Mouse (Mus musculus) gastrocnemius, postnatal 10 days (tissue): Measurements from ENCODE around the gene Olfr543. TPM values are rescaled to one million over a fixed set of nuclear protein-coding genes. Genes with fewer than 3 reads are reported as not detected.

Experiments used
- DNase-seq: peaks from one replicate; pipeline ENCODE4 v3.0.0; 2021; ENCODE audit warnings: mixed read lengths
- total RNA-seq, 2 experiments: library from RNA; stranded (reverse); gene quantifications; 2 replicates each; pipeline ENCODE4 v1.2.3; 2021

Olfr543 gene
- total RNA-seq, 2 experiments from 2014 or later = not detected

DNA sequence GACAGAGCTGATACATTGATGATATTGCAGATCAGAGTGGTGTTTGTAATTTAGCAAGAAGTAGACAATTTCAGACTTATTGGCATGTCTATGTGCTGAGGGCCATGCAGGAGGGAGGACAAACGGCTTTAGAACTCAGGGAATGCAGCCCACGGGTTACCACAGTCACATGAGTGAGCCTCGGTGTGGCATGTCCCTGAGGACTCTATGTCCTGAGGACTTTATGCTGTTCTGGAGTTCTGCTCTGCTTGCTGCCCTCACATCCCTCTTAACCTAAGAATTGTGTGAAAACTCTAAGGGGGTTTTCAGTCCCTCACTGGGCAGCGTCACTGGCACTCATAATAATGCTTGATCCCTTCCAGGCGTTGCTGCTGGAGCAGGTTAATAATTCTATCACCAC is 8.8 kb downstream of the Olfr543 start:
- no peak for DNase-seq

DNA sequence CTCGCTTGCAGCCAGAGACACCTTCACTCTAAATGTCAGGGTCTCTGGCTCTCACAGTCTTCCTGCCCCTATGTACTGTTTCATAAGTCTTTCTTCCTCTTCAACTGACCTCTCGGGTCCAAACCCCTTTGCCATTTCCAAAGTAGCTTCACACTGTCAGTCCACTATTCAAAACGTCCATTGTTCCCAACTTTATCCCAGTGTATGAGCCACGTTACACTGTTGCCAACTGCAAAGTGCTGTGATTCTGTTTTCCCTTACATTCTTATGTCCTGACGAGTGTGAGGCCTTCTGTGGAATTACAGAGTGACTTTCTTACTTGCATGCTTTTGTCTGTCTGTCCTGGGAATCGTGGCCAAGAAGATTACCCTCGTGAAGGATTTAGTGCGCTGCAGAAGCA is 13.9 kb downstream of the Olfr543 start:
- DNase-seq = no peak

DNA sequence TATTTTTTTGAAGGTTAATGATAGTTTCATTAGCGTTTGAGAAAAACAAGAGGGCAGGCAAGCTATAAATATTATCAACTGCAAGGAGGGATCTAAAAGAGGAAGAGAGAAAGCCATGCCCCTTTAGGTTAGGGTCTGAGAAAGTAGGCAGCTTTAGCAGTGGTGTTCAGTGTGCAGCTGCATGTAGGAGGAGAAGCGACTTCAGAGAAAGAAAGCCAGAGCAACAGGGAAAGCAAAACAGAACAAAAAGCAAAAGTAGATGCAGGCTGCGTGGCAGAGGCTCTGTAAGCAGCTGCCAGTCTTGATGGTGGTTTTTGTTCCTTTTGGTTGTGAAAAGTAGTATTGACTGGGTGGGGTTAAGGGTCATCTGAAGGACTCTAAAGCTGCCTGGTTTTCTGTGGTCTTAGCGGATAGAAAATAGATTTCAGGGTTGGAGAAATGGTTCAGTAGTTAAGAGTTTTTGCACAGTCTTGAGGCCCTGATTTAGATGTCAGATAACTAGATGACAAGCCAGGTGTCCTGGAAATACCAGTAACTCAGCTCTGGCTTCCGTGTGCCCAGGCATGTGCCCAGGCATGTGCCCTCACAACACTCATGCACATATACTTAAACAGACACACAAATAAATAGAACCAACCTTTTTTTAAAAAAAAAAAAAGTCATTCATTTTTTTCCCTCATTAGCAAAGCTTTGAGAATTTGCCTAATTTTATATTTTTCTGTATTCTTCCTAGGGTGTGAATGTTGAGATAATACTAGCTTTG is 22.7 kb downstream of the Olfr543 start:
- DNase-seq = no peak

DNA sequence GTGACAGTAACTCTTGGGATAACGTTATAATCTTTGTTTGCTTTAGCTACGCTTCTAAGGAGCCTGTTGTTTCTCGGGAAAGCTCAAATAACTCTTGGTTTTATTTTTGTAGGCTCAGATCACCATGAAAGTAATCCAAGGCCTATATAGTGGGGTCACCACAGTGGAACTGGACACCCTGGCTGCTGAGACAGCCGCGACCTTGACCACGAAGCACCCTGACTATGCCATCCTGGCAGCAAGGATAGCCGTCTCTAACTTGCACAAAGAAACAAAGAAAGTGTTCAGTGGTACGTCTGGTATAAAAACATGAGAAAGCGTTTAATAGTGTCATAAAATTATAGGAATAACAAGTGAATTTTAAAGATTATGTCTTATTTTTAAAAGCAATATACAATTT is 35.0 kb downstream of the Olfr543 start:
- no peak for DNase-seq

DNA sequence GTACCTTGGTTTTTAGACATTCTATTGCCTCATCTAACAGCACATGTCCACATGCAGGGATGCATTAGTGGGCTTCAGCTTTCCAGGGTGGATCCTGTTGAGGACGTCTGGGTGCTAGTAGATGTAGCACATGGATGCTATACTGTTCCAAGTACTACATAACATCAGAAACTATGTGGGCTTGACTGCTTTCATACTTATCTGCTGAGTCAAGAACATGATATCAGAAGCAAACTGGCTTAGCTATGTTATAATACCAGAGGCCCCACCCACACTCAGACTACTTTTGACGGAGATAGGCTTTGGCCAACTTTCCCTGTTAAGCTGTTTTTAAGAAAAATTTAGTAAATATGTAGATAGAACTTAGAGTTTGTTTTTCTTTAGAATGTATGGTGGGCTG is 37.2 kb downstream of the Olfr543 start:
- DNase-seq = no peak

DNA sequence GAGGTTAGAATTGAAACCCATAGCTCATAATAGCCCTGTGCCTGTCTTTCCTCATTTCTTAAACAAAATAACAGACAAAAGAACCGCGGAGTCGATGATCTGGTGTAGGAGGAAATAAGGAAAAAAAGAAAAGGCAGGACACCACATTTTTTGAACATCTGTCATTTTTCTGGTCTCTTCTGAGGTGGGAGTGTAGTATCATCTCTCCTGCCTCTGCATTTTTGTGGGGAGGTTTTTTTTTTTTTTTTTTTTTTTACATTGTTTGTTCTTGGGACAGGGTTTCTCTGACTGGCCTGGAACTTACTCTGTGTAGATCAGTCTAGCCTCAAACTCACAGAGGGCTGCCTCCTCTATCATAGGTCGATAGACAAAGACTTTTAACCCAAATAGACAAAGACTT is 39.0 kb downstream of the Olfr543 start:
- DNase-seq = no peak

DNA sequence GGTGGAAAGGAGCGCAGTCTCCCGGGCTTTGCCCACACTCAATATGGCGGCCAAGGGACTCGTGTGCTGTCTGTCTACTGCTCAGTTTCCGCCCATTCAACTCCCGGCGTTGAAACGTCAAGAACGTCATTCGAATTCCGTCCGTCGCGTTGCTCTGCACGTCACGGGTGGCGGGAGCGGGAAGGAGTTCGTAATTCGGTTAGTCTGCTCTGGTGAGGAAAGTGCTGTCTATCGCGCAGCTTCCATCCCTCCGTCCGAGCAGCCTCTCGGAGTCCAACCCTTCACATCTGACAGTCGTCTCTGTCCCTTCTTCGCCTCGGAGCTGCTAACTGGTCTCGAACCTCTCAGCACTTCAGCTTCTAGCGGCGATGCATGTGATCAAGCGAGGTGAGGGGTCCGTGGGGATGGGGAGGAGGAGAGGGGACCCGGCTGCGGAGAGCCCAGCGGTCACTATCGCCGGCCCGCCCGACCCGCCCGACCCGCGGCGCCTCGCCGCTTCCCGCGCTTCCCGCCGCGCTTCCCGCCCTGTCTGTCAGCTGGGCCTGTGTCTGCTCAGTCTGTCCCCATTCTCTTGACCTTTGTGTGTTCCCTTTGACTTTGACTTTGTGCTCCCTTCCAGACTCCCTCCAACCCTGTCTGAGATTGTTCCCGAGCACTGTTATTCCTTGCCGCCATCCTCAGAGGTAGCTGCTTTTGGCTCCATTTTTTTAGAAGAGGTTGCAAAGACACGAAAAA is 39.7 kb downstream of the Olfr543 start, which contains the start of gene Rrm1:
Gene Rrm1 (plus strand): TSS at position 39 of the 735 bp plus-strand sequence.
- DNase-seq = peak; percentile 87

DNA sequence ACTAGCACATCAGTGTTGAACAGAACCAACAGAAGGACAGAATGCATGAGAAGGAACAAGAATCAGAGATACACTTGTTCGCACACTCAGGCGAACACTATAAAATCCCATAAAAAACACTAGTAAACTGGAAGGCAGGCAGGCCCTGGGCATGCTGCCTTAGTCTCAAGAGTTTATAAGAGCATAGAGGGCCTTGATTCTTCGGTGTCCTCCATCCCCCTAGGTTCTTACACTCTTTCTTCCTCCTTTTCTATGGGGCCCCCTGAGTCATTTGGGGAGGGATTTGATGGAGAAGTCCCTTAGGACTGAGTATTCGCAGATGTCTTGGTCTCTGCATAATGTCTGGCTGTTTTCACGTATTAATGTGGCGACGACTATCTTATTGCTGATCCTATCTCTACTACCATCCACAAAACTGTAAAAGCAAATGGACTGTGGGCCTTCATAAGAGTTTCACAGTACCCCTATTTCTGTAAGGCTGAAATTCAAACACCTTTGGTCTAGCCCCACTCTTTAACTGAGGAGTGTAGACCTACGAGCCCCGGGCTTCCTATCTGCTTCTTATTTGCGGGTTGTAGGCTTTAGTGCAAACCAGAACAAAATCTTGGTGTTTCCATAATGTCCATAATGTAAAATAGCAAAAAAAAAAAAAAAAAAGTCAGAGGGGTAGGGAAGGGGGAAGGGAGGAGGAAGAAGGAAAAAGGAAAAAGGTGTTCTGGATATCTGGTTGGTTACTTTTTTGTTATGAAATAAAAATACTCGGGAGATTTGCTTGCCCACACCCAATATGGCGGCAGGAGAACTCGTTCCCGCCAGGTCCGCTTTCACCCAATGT is 40.4 kb downstream of the Olfr543 start:
- DNase-seq = no peak

DNA sequence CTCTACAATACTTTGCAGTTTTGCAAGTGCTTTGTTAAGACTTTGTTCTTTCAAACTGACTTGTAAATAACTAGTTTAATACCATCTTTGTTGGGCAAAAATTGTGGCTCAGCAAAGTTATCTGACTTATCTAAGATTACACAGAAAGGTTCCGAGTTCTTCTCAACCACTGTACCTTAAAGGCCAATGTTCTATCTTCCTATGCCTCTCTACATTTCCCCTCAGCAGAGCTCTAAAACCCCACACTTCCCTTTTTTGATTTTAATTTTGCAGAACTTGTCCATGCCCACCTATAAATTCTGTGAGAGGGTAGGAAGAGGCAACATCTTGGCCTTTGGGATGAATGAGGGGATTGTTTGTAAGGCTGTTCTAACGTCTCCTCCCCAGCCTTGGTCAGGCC is 47.1 kb downstream of the Olfr543 start:
- no peak for DNase-seq

Other genes starting within 250 kb of the Olfr543 start
- 10 to 100 TPM; 23.9 to 30.1 TPM for gene Rhog, start 225.6 kb downstream of the Olfr543 start, total RNA-seq
- 100 to 1,000 TPM; 219 to 233 TPM for gene Stim1, start 213.9 kb downstream of the Olfr543 start, total RNA-seq
- 10 to 100 TPM; 25.5 to 30.0 TPM for gene Rrm1, start 40.0 kb downstream of the Olfr543 start, total RNA-seq
- gene Olfr544, start 6.6 kb upstream of the Olfr543 start, total RNA-seq = not detected
- not detected for gene Olfr545, start 17.9 kb upstream of the Olfr543 start, total RNA-seq
- not detected for gene Olfr547, start 53.1 kb upstream of the Olfr543 start, total RNA-seq
- not detected for gene Olfr548-ps1, start 59.2 kb upstream of the Olfr543 start, total RNA-seq
- gene Olfr549, start 68.2 kb upstream of the Olfr543 start, total RNA-seq = not detected
- 1 to 10 TPM; 4.4 to 4.6 TPM for gene Trim21, start 83.8 kb upstream of the Olfr543 start, total RNA-seq
- gene Olfr550, start 89.8 kb upstream of the Olfr543 start, total RNA-seq = under 1 TPM; 0.09 TPM
- gene Olfr551, start 110.2 kb upstream of the Olfr543 start, total RNA-seq = not detected
- gene Olfr552, start 116.1 kb upstream of the Olfr543 start, total RNA-seq = under 1 TPM in 1 of 2 experiments, not detected in 1; 0.07 TPM
- gene Olfr553, start 136.5 kb upstream of the Olfr543 start, total RNA-seq = not detected
- not detected for gene Olfr554, start 156.8 kb upstream of the Olfr543 start, total RNA-seq
- not detected for gene Olfr555, start 177.1 kb upstream of the Olfr543 start, total RNA-seq
- not detected for gene Olfr556, start 183.2 kb upstream of the Olfr543 start, total RNA-seq
- gene Trim68, start 205.6 kb upstream of the Olfr543 start, total RNA-seq = 1 to 10 TPM; 4.7 to 6.6 TPM
- gene Olfr557, start 214.2 kb upstream of the Olfr543 start, total RNA-seq = not detected
- 1 to 10 TPM; 3.4 to 3.8 TPM for gene Olfr558, start 220.5 kb upstream of the Olfr543 start, total RNA-seq
- gene Olfr33, start 237.4 kb upstream of the Olfr543 start, total RNA-seq = not detected
- gene Olfr559, start 245.8 kb upstream of the Olfr543 start, total RNA-seq = not detected